ENCODE assay signal across 9 mouse cellular contexts in genomic region chr10:70133188-70133587, GRCm38 (mm10). TPM values are rescaled to one million over a fixed set of nuclear protein-coding genes. Genes with fewer than 3 reads are reported as not detected.
A peak's percentile ranks its signal among the peaks of the same experiment; 100 is the strongest.
DNase-seq lines count a peak whose midpoint lies in the region; ATAC-seq and TF ChIP-seq lines count a peak whose summit lies in the region.
"Had no signal": no experiment of that assay in that cellular context is flagged by ENCODE, and none has a peak within 500 bp of the region (broad histone marks: within the 10 kb centered on the region; RNA-seq: fewer than 3 reads in every experiment).

No protein-coding gene starts in this region.

- no peak overlapping the region for H3K9ac ChIP-seq in heart, postnatal 0 days (replicated peaks; ENCODE audit: low read depth, low read length)
- H3K9ac ChIP-seq in midbrain, embryonic 15.5 days = no peak overlapping the region
- H3K9ac ChIP-seq: midbrain, embryonic 12.5 days had no signal

- ATAC-seq in heart, postnatal 0 days (ENCODE audit: insufficient read depth, low read depth) = 0 out of 2 replicates have a peak, but pooled peaks have one; percentile 12
- no peak for ATAC-seq in midbrain, embryonic 15.5 days (replicated peaks)

- H3K9me3 ChIP-seq in heart, postnatal 0 days (replicated peaks; ENCODE audit: control insufficient read depth, low read length) = no peaks in the 10 kb centered on the region
- H3K9me3 ChIP-seq in midbrain, embryonic 15.5 days = no peaks in the 10 kb centered on the region
- H3K9me3 ChIP-seq: midbrain, embryonic 12.5 days had no signal

- peak overlapping the region; percentile 77 for H3K27ac ChIP-seq in heart, postnatal 0 days (ENCODE audit: low read depth)
- no peak overlapping the region for H3K27ac ChIP-seq in midbrain, embryonic 15.5 days
- H3K27ac ChIP-seq: midbrain, embryonic 12.5 days had no signal

- H3K4me3 ChIP-seq in heart, postnatal 0 days (ENCODE audit: low read depth, low read length) = no peak overlapping the region
- H3K4me3 ChIP-seq in midbrain, embryonic 15.5 days = no peak overlapping the region
- H3K4me3 ChIP-seq: midbrain, embryonic 12.5 days had no signal

- no peaks in the 10 kb centered on the region for H3K27me3 ChIP-seq in heart, postnatal 0 days (ENCODE audit: control insufficient read depth, insufficient read depth, low read length)
- H3K27me3 ChIP-seq in midbrain, embryonic 15.5 days (replicated peaks) = no peaks in the 10 kb centered on the region
- H3K27me3 ChIP-seq: midbrain, embryonic 12.5 days had no signal

- no peak for TF ChIP-seq EP300 in heart, postnatal 0 days (IDR thresholded peaks at IDR 0.05; ENCODE audit: low read depth)

- no peak overlapping the region; the same call in 1 of the 2 replicates for H3K4me2 ChIP-seq in heart, postnatal 0 days (ENCODE audit: low read depth, low read length)
- no peak overlapping the region for H3K4me2 ChIP-seq in midbrain, embryonic 15.5 days
- H3K4me2 ChIP-seq: midbrain, embryonic 12.5 days had no signal

- no peaks in the 10 kb centered on the region for H3K36me3 ChIP-seq in heart, postnatal 0 days (replicated peaks; ENCODE audit: control insufficient read depth, insufficient read depth, low read length)
- no peaks in the 10 kb centered on the region for H3K36me3 ChIP-seq in midbrain, embryonic 15.5 days (replicated peaks)
- H3K36me3 ChIP-seq: midbrain, embryonic 12.5 days had no signal

- no peak for TF ChIP-seq CTCF in heart, postnatal 0 days (IDR thresholded peaks at IDR 0.05; ENCODE audit: low read depth)

- WGBS in heart, postnatal 0 days = 10% methylated on average over 6 of the region's 6 CpGs
- 74% methylated on average over 6 of the region's 6 CpGs for WGBS in midbrain, embryonic 15.5 days

- peaks cover 37% of the 10 kb centered on the region for H3K4me1 ChIP-seq in heart, postnatal 0 days (ENCODE audit: control insufficient read depth, insufficient read depth)
- peaks cover 6% of the 10 kb centered on the region; the same call in 1 of the 2 replicates for H3K4me1 ChIP-seq in midbrain, embryonic 15.5 days

- peak; percentile 48 to 51 for DNase-seq in frontal cortex, postnatal 36 days (ENCODE audit: low spot score in 2 of 2)
- no peak for DNase-seq in frontal cortex, postnatal 14 days (ENCODE audit: low spot score in 2 of 2)
- DNase-seq in CD4-positive helper T cell, adult 2 months (ENCODE audit: low read depth, low spot score) = peak; percentile 57
- no peak for DNase-seq in heart, postnatal 0 days (ENCODE audit: low spot score)
- peak; percentile 52 for DNase-seq in lung, postnatal 10 days
- no peak for DNase-seq in adrenal gland, adult 18-20 months (ENCODE audit: low spot score in 2 of 2)
- no peak for DNase-seq in kidney, postnatal 25 days

RNA-seq across cellular contexts. Expression of gene Ccdc6, which starts 36.3 kb away (rescaled TPM):
- 10.4 and 24.2 TPM in 2 replicates for total RNA-seq in heart, postnatal 0 days (2014; rRNA removed; ENCODE audit: low replicate concordance)
- polyA plus RNA-seq in heart, postnatal 0 days (2015; fragmentation: Nextera tagmentation; extraction: Ambion mirVana) = 7.7 and 7.8 TPM in 2 replicates
- 10 to 100 TPM; 84.9 to 85.0 TPM for total RNA-seq in adrenal gland, adult 18-20 months (2021)
- 23.3 and 25.3 TPM in 2 replicates for polyA plus RNA-seq in midbrain, embryonic 15.5 days (2015; fragmentation: Nextera tagmentation; extraction: Ambion mirVana)

Comparison
In these comparisons a context has a peak if more than half of its experiments do, and no peak if none do; other contexts are left out.
1. DNase-seq: peak in frontal cortex, postnatal 36 days (2 of 2), CD4-positive helper T cell, adult 2 months (single experiment) and lung, postnatal 10 days (single experiment); none in frontal cortex, postnatal 14 days (0 of 2), heart, postnatal 0 days (single experiment), adrenal gland, adult 18-20 months (0 of 2) and kidney, postnatal 25 days (0 of 2).